Mouse (Mus musculus) G1E (cell line): Measurements from ENCODE around the gene Pgap1.

ENCODE experiments used
- CTCF ChIP-seq: IDR thresholded peaks from 2 replicates; pipeline ENCODE4 v1.5.1; 2012; ENCODE audit warnings: low read depth, low read length, inconsistent platforms, mixed read lengths
- GATA1 ChIP-seq: IDR thresholded peaks from 2 replicates; pipeline ENCODE4 v1.6.1; 2012; ENCODE audit warnings: borderline replicate concordance, low read length, inconsistent platforms, mixed read lengths
- TAL1 ChIP-seq: conservative IDR thresholded peaks from 2 replicates; pipeline ENCODE4 v1.6.1; 2012; ENCODE audit warnings: low read depth, low read length, inconsistent platforms, mixed read lengths

GRCm38 (mm10) chr1:54606936-54607335 is 49.5 kb upstream of the Pgap1 start:
- TF ChIP-seq CTCF (no peak), GATA1 (no peak), TAL1 (no peak)
